Mouse (Mus musculus): ENCODE measurements at regions not wholly inside any gene's neighbourhood (a gene's known extent, or its start where the extent isn't known, plus 50 kb on each side); places are given as distances from the start of the nearest gene placed in this dataset.

DNA sequence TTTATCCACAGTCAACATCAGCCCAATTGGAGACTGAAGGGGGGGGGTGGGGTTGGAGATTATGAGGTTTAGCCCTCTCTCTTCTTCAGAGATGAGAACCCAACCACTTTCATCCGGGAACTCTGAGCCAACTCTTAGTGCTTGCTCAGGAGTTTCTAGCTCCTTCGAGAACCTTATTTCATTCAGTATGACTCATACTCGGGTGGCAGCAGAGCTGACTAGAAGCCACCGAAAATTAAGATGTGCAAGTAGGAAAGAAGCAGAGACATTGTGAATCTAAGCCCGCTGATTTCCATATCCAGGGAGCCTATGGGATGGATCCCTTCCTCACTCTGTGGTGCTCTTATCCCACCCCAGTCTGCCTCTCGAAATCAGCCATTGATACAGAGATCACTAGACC is 262.0 kb upstream of the Pabpc6 start:
- Histone ChIP-seq H3K4me3 (ENCODE audit: insufficient read depth, low read length) (no peak overlapping the region), H3K27ac (ENCODE audit: insufficient read depth, low read depth, low read length) (no peak overlapping the region), H3K4me1 (ENCODE audit: control insufficient read depth, insufficient read depth, low read length) (peaks cover 2% of the 10 kb centered on the region; the same call in 1 of the 2 replicates)
- TF ChIP-seq POLR2A (IDR thresholded peaks at IDR 0.05; ENCODE audit: borderline replicate concordance, low read depth, low read length) (no peak), CTCF (IDR thresholded peaks at IDR 0.05; ENCODE audit: low read depth, low read length) (no peak)

DNA sequence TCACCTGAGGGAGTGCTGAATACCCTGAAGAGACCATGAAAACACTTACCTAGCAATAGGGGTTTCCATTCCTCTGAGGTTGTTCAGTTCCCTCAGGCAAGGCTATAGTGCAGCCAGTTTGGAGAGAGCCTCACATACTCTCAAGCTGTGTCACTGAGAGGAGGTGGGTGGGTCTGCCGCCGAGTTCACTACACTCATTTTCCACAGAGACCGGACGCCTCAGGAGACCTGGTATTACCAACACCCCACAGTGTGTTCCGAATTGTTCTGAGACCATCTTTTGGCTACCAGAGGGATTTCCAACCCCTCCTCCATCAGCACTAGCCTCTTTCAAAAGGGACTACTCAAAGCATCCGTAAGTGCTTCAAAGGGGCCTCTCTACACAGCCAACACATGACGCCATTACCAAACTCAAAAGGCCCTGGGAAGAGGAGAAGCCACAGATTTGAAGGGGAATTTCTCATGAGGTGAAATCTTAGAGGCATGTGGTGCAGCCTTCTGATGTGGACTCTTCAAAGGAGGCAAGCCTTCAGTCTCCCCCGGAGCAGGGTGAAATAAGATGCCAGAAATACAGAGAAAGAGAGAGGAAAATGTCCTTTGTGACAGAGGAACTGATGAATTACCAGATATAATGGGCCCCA is 260.1 kb upstream of the Pabpc6 start:
- TF ChIP-seq POLR2A (IDR thresholded peaks at IDR 0.05; ENCODE audit: borderline replicate concordance, low read depth, low read length), result no peak
- TF ChIP-seq CTCF (IDR thresholded peaks at IDR 0.05; ENCODE audit: low read depth, low read length), result no peak
- H3K4me1 ChIP-seq (ENCODE audit: control insufficient read depth, insufficient read depth, low read length), result peaks cover 2% of the 10 kb centered on the region; the same call in 1 of the 2 replicates
- no peak overlapping the region for H3K27ac ChIP-seq (ENCODE audit: insufficient read depth, low read depth, low read length)
- H3K4me3 ChIP-seq (ENCODE audit: insufficient read depth, low read length), result no peak overlapping the region

DNA sequence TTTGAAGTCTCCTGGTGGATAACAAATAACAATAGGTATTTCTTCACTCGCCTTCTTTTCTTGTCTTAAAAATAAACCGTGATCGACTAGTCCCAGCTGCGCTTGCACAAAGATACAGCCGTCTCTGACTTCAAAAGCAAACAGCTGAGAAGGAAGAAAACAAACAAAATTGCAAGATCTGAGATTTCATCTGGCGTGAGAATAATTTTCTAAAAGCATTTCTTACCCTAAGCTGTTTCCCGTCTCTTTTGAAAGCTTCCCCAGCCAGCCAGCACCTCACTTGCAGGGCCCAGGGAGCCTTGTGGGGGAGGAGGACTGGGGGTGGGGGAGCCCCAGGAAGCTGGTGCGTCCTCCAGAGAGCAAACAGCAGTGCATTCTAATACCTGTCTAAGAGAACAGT is 258.2 kb upstream of the Pabpc6 start:
- no peak overlapping the region for H3K4me3 ChIP-seq (ENCODE audit: insufficient read depth, low read length)
- H3K27ac ChIP-seq (ENCODE audit: insufficient read depth, low read depth, low read length), result no peak overlapping the region
- H3K4me1 ChIP-seq (ENCODE audit: control insufficient read depth, insufficient read depth, low read length), result peaks cover 2% of the 10 kb centered on the region; the same call in 1 of the 2 replicates
- no peak for TF ChIP-seq CTCF (IDR thresholded peaks at IDR 0.05; ENCODE audit: low read depth, low read length)
- no peak for TF ChIP-seq POLR2A (IDR thresholded peaks at IDR 0.05; ENCODE audit: borderline replicate concordance, low read depth, low read length)

DNA sequence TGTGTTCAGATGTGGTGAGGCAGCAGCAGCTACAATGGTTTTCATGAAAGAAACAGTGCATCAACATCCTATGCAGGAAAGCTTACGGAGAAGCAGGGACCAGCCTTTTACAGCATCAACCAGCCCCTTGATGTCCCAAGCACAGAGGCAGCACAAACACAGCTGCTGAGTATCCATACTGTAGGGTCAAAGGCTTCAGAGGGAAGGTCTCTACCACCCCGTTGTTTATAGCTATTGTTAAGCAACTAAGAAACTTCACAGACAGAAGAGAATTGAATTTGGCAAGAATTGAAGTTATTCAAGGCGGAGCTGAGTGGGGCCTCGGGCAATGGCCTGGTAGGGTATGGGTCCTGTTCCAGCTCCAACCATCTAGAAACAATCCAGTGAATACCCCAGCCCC is 256.8 kb upstream of the Pabpc6 start:
- no peaks in the 10 kb centered on the region for H3K4me1 ChIP-seq (ENCODE audit: control insufficient read depth, insufficient read depth, low read length)
- H3K4me3 ChIP-seq (ENCODE audit: insufficient read depth, low read length), result no peak overlapping the region
- TF ChIP-seq POLR2A (IDR thresholded peaks at IDR 0.05; ENCODE audit: borderline replicate concordance, low read depth, low read length) (no peak), CTCF (IDR thresholded peaks at IDR 0.05; ENCODE audit: low read depth, low read length) (no peak)
- no peak overlapping the region for H3K27ac ChIP-seq (ENCODE audit: insufficient read depth, low read depth, low read length)

DNA sequence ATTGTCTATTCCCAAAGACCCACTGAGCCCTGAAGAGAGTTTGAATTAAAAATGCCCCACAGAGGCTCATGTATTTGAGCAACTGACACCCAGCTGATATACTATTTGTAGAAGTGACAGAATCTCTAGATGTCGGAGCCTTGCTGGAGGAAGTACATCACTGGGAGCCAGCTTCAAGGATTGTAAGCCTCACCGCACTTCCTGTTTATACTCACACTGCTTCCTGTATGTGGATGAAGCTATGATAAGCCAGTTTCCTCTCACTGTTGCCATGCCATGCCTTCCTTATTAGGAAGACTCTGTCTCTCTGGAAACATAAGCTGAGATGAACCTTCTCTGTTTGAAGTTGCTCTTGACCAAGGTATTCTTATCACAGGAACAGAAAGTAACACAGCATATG is 251.8 kb upstream of the Pabpc6 start:
- TF ChIP-seq POLR2A (IDR thresholded peaks at IDR 0.05; ENCODE audit: borderline replicate concordance, low read depth, low read length), result no peak
- no peak for TF ChIP-seq CTCF (IDR thresholded peaks at IDR 0.05; ENCODE audit: low read depth, low read length)
- no peak overlapping the region for H3K4me3 ChIP-seq (ENCODE audit: insufficient read depth, low read length)
- H3K27ac ChIP-seq (ENCODE audit: insufficient read depth, low read depth, low read length), result no peak overlapping the region

DNA sequence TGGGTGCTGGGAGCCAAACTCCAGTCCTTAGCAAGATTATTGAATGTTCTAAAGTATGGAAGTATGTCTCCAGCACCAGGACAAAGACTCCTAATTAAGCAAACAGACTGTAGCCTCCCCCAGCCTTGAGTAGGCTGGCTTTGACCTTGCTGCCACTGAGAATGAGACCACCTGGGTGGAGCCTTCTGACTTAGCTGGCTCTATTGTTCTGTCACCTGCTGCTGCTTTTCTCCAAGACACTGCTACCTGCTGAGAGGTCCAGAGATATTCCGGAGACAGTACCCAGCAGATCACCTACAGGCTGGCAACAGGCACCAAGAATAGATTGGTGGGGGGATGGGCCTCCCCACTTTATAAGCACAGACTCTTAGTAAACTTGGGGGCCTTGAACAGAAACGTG is 247.5 kb upstream of the Pabpc6 start:
- Histone ChIP-seq H3K27ac (ENCODE audit: insufficient read depth, low read depth, low read length) (no peak overlapping the region), H3K4me1 (ENCODE audit: control insufficient read depth, insufficient read depth, low read length) (no peaks in the 10 kb centered on the region), H3K4me3 (ENCODE audit: insufficient read depth, low read length) (no peak overlapping the region)
- no peak for TF ChIP-seq CTCF (IDR thresholded peaks at IDR 0.05; ENCODE audit: low read depth, low read length)
- TF ChIP-seq POLR2A (IDR thresholded peaks at IDR 0.05; ENCODE audit: borderline replicate concordance, low read depth, low read length), result no peak

More for the DNA sequence above, 251.8 kb upstream of the Pabpc6 start:
- no peaks in the 10 kb centered on the region for H3K4me1 ChIP-seq (ENCODE audit: control insufficient read depth, insufficient read depth, low read length)

DNA sequence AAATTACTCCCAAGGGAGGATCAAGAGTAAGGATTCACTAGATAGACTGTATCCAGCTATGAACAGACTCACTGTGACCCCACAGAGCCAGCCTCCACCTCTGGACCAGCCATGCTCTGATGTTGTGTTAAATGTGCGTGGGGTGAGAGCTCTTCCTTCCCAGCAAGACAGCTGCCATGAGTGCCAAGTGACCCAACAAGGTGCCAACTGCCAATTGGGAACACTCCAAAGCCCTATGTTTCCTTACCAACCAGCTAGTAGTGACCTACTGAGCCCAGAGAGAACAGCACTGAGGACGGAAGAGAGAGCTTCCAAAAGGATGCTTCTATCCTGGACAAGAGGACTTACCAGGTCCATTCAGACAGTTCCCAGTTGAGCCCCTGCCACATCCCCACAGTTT is 241.3 kb upstream of the Pabpc6 start:
- Histone ChIP-seq H3K27ac (ENCODE audit: insufficient read depth, low read depth, low read length) (no peak overlapping the region), H3K4me1 (ENCODE audit: control insufficient read depth, insufficient read depth, low read length) (no peaks in the 10 kb centered on the region), H3K4me3 (ENCODE audit: insufficient read depth, low read length) (no peak overlapping the region)
- TF ChIP-seq POLR2A (IDR thresholded peaks at IDR 0.05; ENCODE audit: borderline replicate concordance, low read depth, low read length) (no peak), CTCF (IDR thresholded peaks at IDR 0.05; ENCODE audit: low read depth, low read length) (no peak)

DNA sequence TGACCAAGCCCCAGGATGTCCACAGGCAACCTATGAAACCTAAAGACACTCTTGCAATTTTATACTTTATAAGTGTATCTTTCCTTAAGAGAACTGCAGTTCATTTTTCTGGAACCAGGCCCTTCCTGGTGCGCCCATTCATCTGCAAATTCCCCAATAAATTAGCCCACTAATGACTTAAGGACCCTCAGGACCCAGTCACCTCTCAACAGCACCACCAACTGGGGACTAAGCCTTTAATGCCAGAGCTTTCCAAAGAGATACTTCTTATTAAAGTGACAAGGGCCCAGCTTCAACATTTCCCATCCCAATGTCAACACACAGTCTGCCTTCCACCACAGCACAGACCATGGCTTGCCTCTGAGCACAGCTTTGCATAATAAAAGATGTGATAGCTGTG is 237.6 kb upstream of the Pabpc6 start:
- H3K4me3 ChIP-seq (ENCODE audit: insufficient read depth, low read length), result no peak overlapping the region
- no peak overlapping the region for H3K27ac ChIP-seq (ENCODE audit: insufficient read depth, low read depth, low read length)
- TF ChIP-seq POLR2A (IDR thresholded peaks at IDR 0.05; ENCODE audit: borderline replicate concordance, low read depth, low read length), result no peak
- H3K4me1 ChIP-seq (ENCODE audit: control insufficient read depth, insufficient read depth, low read length), result no peaks in the 10 kb centered on the region

DNA sequence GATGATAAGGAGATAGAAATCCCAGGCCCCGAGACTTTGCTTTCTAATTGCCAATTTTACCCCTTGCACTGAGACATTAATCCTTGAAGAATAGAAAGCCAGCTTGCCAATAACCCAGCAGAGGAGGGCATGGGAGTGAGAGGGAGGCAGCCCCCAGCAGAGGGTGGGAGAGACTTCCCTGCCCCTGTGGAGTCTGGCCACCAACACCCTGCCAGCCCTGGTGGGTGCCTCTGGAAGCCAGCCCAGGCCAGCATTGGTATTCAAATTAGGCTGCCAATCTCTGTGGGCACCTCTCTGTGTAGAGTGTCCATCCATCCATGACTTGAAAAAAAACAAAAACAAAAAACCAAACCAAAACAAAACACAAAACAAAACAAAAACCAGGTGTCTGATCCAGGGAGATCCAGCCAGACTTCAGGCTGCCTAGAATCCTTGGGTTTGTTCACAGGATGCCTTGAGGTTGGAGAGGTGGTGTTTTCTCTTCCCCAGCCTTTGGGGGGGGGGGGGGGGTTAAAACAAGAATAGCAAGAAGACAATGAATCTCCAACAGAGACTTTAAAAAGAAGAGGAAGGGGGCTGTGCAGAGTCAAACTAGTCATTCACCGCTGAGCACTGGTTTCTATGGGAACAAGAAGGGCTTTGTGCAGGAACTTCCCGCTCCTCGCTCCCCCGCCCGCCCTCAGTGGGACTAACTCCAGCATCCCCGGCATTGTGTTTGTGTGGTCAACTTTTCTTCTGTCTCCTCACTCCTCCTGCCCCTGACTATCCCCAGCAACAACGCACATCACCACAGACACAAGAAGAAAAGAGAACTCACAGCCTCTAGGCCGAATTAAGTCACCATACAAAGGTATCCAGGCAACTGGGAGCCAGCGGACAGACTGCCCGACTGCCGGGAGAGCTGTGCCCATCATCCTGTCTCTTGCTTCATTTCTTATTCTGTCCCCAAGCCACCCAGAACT is 236.3 kb upstream of the Pabpc6 start:
- TF ChIP-seq POLR2A (IDR thresholded peaks at IDR 0.05; ENCODE audit: borderline replicate concordance, low read depth, low read length) (no peak), CTCF (IDR thresholded peaks at IDR 0.05; ENCODE audit: low read depth, low read length) (no peak)
- no peak overlapping the region for H3K4me3 ChIP-seq (ENCODE audit: insufficient read depth, low read length)
- H3K4me1 ChIP-seq (ENCODE audit: control insufficient read depth, insufficient read depth, low read length), result no peaks in the 10 kb centered on the region
- no peak overlapping the region for H3K27ac ChIP-seq (ENCODE audit: insufficient read depth, low read depth, low read length)

DNA sequence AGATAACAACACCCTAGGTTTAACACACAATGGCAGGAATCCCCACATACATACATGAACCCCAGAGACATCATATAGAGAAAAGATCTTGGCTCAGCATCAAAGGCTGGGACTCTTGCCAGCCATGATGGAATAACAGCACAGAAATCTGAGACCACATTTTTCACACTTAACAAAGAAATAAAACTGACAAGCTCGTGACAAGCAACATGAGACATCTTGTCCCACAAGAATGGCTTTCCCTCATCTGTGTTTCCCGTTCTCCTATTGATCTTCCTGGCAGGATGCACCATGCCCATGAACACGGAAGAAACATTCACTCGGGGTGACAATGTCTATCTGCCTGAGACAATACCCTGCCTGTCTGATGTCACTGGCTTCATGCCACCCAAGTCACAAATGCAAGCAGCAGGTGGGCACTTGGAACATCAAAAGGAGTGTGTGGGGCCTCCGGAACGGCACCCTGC is 235.0 kb upstream of the Pabpc6 start:
- Histone ChIP-seq H3K4me3 (ENCODE audit: insufficient read depth, low read length) (no peak overlapping the region), H3K4me1 (ENCODE audit: control insufficient read depth, insufficient read depth, low read length) (no peaks in the 10 kb centered on the region), H3K27ac (ENCODE audit: insufficient read depth, low read depth, low read length) (no peak overlapping the region)
- TF ChIP-seq POLR2A (IDR thresholded peaks at IDR 0.05; ENCODE audit: borderline replicate concordance, low read depth, low read length) (no peak), CTCF (IDR thresholded peaks at IDR 0.05; ENCODE audit: low read depth, low read length) (no peak)
